Mouse (Mus musculus): ENCODE data around the gene Cntn5. TPM values are rescaled to one million over a fixed set of nuclear protein-coding genes. Genes with fewer than 3 reads are reported as not detected.

Cntn5 gene
- polyA plus RNA-seq, 1 experiment from 2014 or later, result 8.7 TPM

- no peaks in the 10 kb centered on the region for H3K36me3 ChIP-seq (replicated peaks)
- no peak overlapping the region for H3K4me3 ChIP-seq (replicated peaks)
- no peak for ATAC-seq (ENCODE audit: low FRiP score)
- H3K27me3 ChIP-seq, result no peaks in the 10 kb centered on the region
- no peak overlapping the region for H3K9ac ChIP-seq
- H3K27ac ChIP-seq, result no peak overlapping the region
- peaks cover 6% of the 10 kb centered on the region for H3K4me1 ChIP-seq
- H3K9me3 ChIP-seq, result no peaks in the 10 kb centered on the region
- 95% methylated on average over 5 of the region's 5 CpGs for WGBS
- no peak overlapping the region for H3K4me2 ChIP-seq
Observed at GRCm38 (mm10) chr9:9674531-9674930, 1230.0 kb downstream of the Cntn5 start.

GRCm38 (mm10) chr9:9673277-9674049 is 1231.1 kb downstream of the Cntn5 start:
- WGBS, result 9% methylated on average over 13 of the region's 13 CpGs

GRCm38 (mm10) chr9:9653463-9653862 is 1251.1 kb downstream of the Cntn5 start:
- no peak overlapping the region for H3K4me2 ChIP-seq
- no peaks in the 10 kb centered on the region for H3K9me3 ChIP-seq
- H3K36me3 ChIP-seq (replicated peaks), result no peaks in the 10 kb centered on the region
- no peak overlapping the region for H3K4me3 ChIP-seq (replicated peaks)
- no peak overlapping the region for H3K9ac ChIP-seq
- no peak overlapping the region for H3K27ac ChIP-seq
- 90% methylated on average over 3 of the region's 3 CpGs for WGBS
- ATAC-seq (ENCODE audit: low FRiP score), result no peak
- no peaks in the 10 kb centered on the region for H3K27me3 ChIP-seq
- H3K4me1 ChIP-seq, result no peaks in the 10 kb centered on the region

More at GRCm38 (mm10) chr9:9673277-9674049, 1231.1 kb downstream of the Cntn5 start:
- ATAC-seq (ENCODE audit: low FRiP score), result peak; percentile 58; the same call in 1 of the 2 replicates
- Histone ChIP-seq H3K4me2 (no peak overlapping the region), H3K9me3 (no peaks in the 10 kb centered on the region), H3K27ac (no peak overlapping the region), H3K27me3 (no peaks in the 10 kb centered on the region), H3K36me3 (replicated peaks) (no peaks in the 10 kb centered on the region), H3K4me3 (replicated peaks) (no peak overlapping the region), H3K4me1 (peaks cover 6% of the 10 kb centered on the region), H3K9ac (no peak overlapping the region)

GRCm38 (mm10) chr9:9647361-9647760 is 1257.2 kb downstream of the Cntn5 start:
- Histone ChIP-seq H3K27ac (no peak overlapping the region), H3K36me3 (replicated peaks) (no peaks in the 10 kb centered on the region), H3K9ac (no peak overlapping the region), H3K4me1 (no peaks in the 10 kb centered on the region), H3K9me3 (no peaks in the 10 kb centered on the region), H3K4me3 (replicated peaks) (no peak overlapping the region), H3K4me2 (no peak overlapping the region), H3K27me3 (no peaks in the 10 kb centered on the region)
- ATAC-seq (ENCODE audit: low FRiP score), result no peak
- WGBS, result 84% methylated on average over 3 of the region's 3 CpGs

- Histone ChIP-seq H3K9me3 (no peaks in the 10 kb centered on the region), H3K27ac (no peak overlapping the region), H3K36me3 (replicated peaks) (no peaks in the 10 kb centered on the region), H3K4me2 (no peak overlapping the region), H3K4me1 (no peaks in the 10 kb centered on the region), H3K4me3 (replicated peaks) (no peak overlapping the region), H3K9ac (no peak overlapping the region), H3K27me3 (no peaks in the 10 kb centered on the region)
- 81% methylated on average over 1 of the region's 1 CpGs for WGBS
- no peak for ATAC-seq (ENCODE audit: low FRiP score)
Observed at GRCm38 (mm10) chr9:9646276-9646675, 1258.3 kb downstream of the Cntn5 start.

Small RNAs within 50 kb of the gene (microRNA-seq; reads per million reads assigned to microRNA genes)
- gene Gm24496 (not detected), gene Gm25086 (not detected), gene Gm26195 (not detected), gene Mir6237 (not detected)

Data from forebrain, embryonic 12.5 days (tissue).